ENCODE assay signal across 8 mouse cellular contexts in genomic region chr5:150079866-150080797, GRCm38 (mm10). TPM values are rescaled to one million over a fixed set of nuclear protein-coding genes. Genes with fewer than 3 reads are reported as not detected.
DNase-seq lines count a peak whose midpoint lies in the region; ATAC-seq and TF ChIP-seq lines count a peak whose summit lies in the region.

No protein-coding gene starts in this region.

- H3K36me3 ChIP-seq in lung, embryonic 14.5 days (ENCODE audit: insufficient read depth) = no peaks in the 10 kb centered on the region
- no peaks in the 10 kb centered on the region for H3K36me3 ChIP-seq in forebrain, embryonic 13.5 days (ENCODE audit: poor library complexity, severe bottlenecking)
- no peaks in the 10 kb centered on the region for H3K36me3 ChIP-seq in lung, embryonic 16.5 days (ENCODE audit: control insufficient read depth, insufficient read depth, low read length)
- H3K36me3 ChIP-seq in stomach, embryonic 15.5 days = no peaks in the 10 kb centered on the region

- WGBS in lung, embryonic 14.5 days = 29% methylated on average over 12 of the region's 12 CpGs
- 38% methylated on average over 12 of the region's 12 CpGs for WGBS in lung, adult 2 months
- 12% methylated on average over 12 of the region's 12 CpGs for WGBS in forebrain, embryonic 13.5 days
- WGBS in lung, embryonic 16.5 days = 32% methylated on average over 12 of the region's 12 CpGs
- 34% methylated on average over 12 of the region's 12 CpGs for WGBS in stomach, embryonic 15.5 days

- H3K4me3 ChIP-seq in lung, embryonic 14.5 days (ENCODE audit: low read depth, low read length) = no peak overlapping the region
- H3K4me3 ChIP-seq in lung, adult 2 months (replicated peaks; ENCODE audit: extremely low read depth, low read depth, low read length) = no peak overlapping the region
- H3K4me3 ChIP-seq in forebrain, embryonic 13.5 days = no peak overlapping the region
- H3K4me3 ChIP-seq in lung, embryonic 16.5 days (ENCODE audit: low read length) = peak overlapping the region; percentile 5; the same call in 1 of the 2 replicates
- no peak overlapping the region for H3K4me3 ChIP-seq in stomach, embryonic 15.5 days (replicated peaks)

- no peaks in the 10 kb centered on the region for H3K4me1 ChIP-seq in lung, embryonic 14.5 days (ENCODE audit: insufficient read depth)
- no peaks in the 10 kb centered on the region for H3K4me1 ChIP-seq in lung, adult 2 months (ENCODE audit: control insufficient read depth, insufficient read depth, low read length)
- peaks cover 9% of the 10 kb centered on the region for H3K4me1 ChIP-seq in forebrain, embryonic 13.5 days
- peaks cover 5% of the 10 kb centered on the region; the same call in 1 of the 2 replicates for H3K4me1 ChIP-seq in lung, embryonic 16.5 days (replicated peaks; ENCODE audit: control insufficient read depth, insufficient read depth, low read length)
- H3K4me1 ChIP-seq in stomach, embryonic 15.5 days = no peaks in the 10 kb centered on the region

- H3K27ac ChIP-seq in lung, embryonic 14.5 days (ENCODE audit: low read depth) = no peak overlapping the region
- no peak overlapping the region for H3K27ac ChIP-seq in forebrain, embryonic 13.5 days
- H3K27ac ChIP-seq in lung, embryonic 16.5 days (ENCODE audit: low read length) = no peak overlapping the region
- no peak overlapping the region for H3K27ac ChIP-seq in stomach, embryonic 15.5 days

- ATAC-seq in lung, embryonic 14.5 days (ENCODE audit: insufficient read depth) = peak; percentile 79
- peak; percentile 82; the same call in 1 of the 2 replicates for ATAC-seq in forebrain, embryonic 13.5 days
- peak; percentile 91 for ATAC-seq in lung, embryonic 16.5 days (ENCODE audit: low read depth)
- peak; percentile 83 for ATAC-seq in stomach, embryonic 15.5 days (ENCODE audit: insufficient read depth, low FRiP score, low read depth)

- H3K9me3 ChIP-seq in lung, embryonic 14.5 days (ENCODE audit: low read depth, low read length) = no peaks in the 10 kb centered on the region
- H3K9me3 ChIP-seq in forebrain, embryonic 13.5 days (replicated peaks) = no peaks in the 10 kb centered on the region
- no peaks in the 10 kb centered on the region for H3K9me3 ChIP-seq in lung, embryonic 16.5 days (ENCODE audit: control insufficient read depth, low read length)
- H3K9me3 ChIP-seq in stomach, embryonic 15.5 days = no peaks in the 10 kb centered on the region

- no peak for TF ChIP-seq POLR2A in lung, adult 2 months (IDR thresholded peaks at IDR 0.05; ENCODE audit: borderline replicate concordance, extremely low read depth, low read depth, low read length)

- H3K9ac ChIP-seq in lung, embryonic 14.5 days = no peak overlapping the region
- H3K9ac ChIP-seq in forebrain, embryonic 13.5 days = no peak overlapping the region
- H3K9ac ChIP-seq in lung, embryonic 16.5 days (ENCODE audit: low read length) = no peak overlapping the region; the same call in 1 of the 2 replicates
- H3K9ac ChIP-seq in stomach, embryonic 15.5 days = no peak overlapping the region

- DNase-seq in lung, embryonic 14.5 days = peak; percentile 70
- no peak for DNase-seq in lung, adult 2 months
- DNase-seq in urinary bladder, postnatal 14 days (ENCODE audit: low spot score) = no peak
- no peak for DNase-seq in layer of hippocampus, adult 9-11 months
- DNase-seq in right cerebral cortex, postnatal 14 days = no peak

- peak overlapping the region; percentile 35; the same call in 1 of the 2 replicates for H3K4me2 ChIP-seq in lung, embryonic 14.5 days
- peak overlapping the region; percentile 40 for H3K4me2 ChIP-seq in forebrain, embryonic 13.5 days
- H3K4me2 ChIP-seq in lung, embryonic 16.5 days (ENCODE audit: low read depth, low read length) = peak overlapping the region; percentile 29
- H3K4me2 ChIP-seq in stomach, embryonic 15.5 days = no peak overlapping the region

- no peaks in the 10 kb centered on the region for H3K27me3 ChIP-seq in lung, embryonic 14.5 days (ENCODE audit: insufficient read depth, low read length)
- no peaks in the 10 kb centered on the region for H3K27me3 ChIP-seq in forebrain, embryonic 13.5 days
- H3K27me3 ChIP-seq in lung, embryonic 16.5 days (ENCODE audit: control insufficient read depth, insufficient read depth, low read depth, low read length) = no peaks in the 10 kb centered on the region
- H3K27me3 ChIP-seq in stomach, embryonic 15.5 days (replicated peaks) = no peaks in the 10 kb centered on the region

- TF ChIP-seq CTCF in lung, embryonic 14.5 days (IDR thresholded peaks at IDR 0.05; ENCODE audit: low read depth) = no peak
- TF ChIP-seq CTCF in lung, adult 2 months (IDR thresholded peaks at IDR 0.05; ENCODE audit: insufficient read depth, low read length) = no peak

RNA-seq across cellular contexts. Expression of gene Fry, which starts 38.3 kb away (rescaled TPM):
- polyA plus RNA-seq in lung, embryonic 14.5 days (2014; fragmentation: Nextera tagmentation; extraction: Ambion mirVana) = 5.5 and 5.7 TPM in 2 replicates
- polyA plus RNA-seq in lung, adult 2 months (2012; rRNA removed) = 37.0 and 39.3 TPM in 2 replicates
- 20.8 and 22.8 TPM in 2 replicates for polyA plus RNA-seq in forebrain, embryonic 13.5 days (2015; fragmentation: Nextera tagmentation; extraction: Ambion mirVana)
- 8.9 and 9.7 TPM in 2 replicates for polyA plus RNA-seq in lung, embryonic 16.5 days (2015; fragmentation: Nextera tagmentation; extraction: Ambion mirVana)
- 8.6 and 9.7 TPM in 2 replicates for polyA plus RNA-seq in stomach, embryonic 15.5 days (2015; fragmentation: Nextera tagmentation; extraction: Ambion mirVana)
